Mouse (Mus musculus): Measurements from ENCODE around the gene Mark4.
A peak's percentile ranks its signal among the peaks of the same experiment; 100 is the strongest.

The Mark4 gene

GRCm38 (mm10) chr7:19470308-19470707, 11.7 kb upstream of the Mark4 start:
- DNase-seq (ENCODE audit: low read depth), result no peak

- no peak for DNase-seq (ENCODE audit: low read depth)
These were observed 10.8 kb upstream of the Mark4 start for GRCm38 (mm10) chr7:19469404-19469803.

- DNase-seq (ENCODE audit: low read depth), result no peak
These were observed 9.7 kb upstream of the Mark4 start for GRCm38 (mm10) chr7:19468279-19468678.

- no peak for DNase-seq (ENCODE audit: low read depth)
These were observed 9.0 kb upstream of the Mark4 start for GRCm38 (mm10) chr7:19467638-19468037.

GRCm38 (mm10) chr7:19466602-19467145, 8.1 kb upstream of the Mark4 start:
- no peak for DNase-seq (ENCODE audit: low read depth)

- DNase-seq (ENCODE audit: low read depth), result no peak
These were observed 6.0 kb upstream of the Mark4 start for GRCm38 (mm10) chr7:19464367-19465307.

GRCm38 (mm10) chr7:19462884-19463381, 4.3 kb upstream of the Mark4 start, which contains the start of gene Exoc3l2:
Gene Exoc3l2 (plus strand): TSS chr7:19463331.
- DNase-seq (ENCODE audit: low read depth), result no peak

- no peak for DNase-seq (ENCODE audit: low read depth)
These were observed 3.8 kb upstream of the Mark4 start for GRCm38 (mm10) chr7:19462443-19462842.

- peak; percentile 85 for DNase-seq (ENCODE audit: low read depth)
These were observed 2.9 kb upstream of the Mark4 start for GRCm38 (mm10) chr7:19461488-19461887.

GRCm38 (mm10) chr7:19460500-19460899, 1.9 kb upstream of the Mark4 start:
- DNase-seq (ENCODE audit: low read depth), result no peak

GRCm38 (mm10) chr7:19459144-19459870, 686 bp upstream of the Mark4 start:
- peak; percentile 35 for DNase-seq (ENCODE audit: low read depth)

- peak; percentile 78 for DNase-seq (ENCODE audit: low read depth)
These were observed 542 bp downstream of the Mark4 start for GRCm38 (mm10) chr7:19458072-19458486.

GRCm38 (mm10) chr7:19457414-19458071, 1.1 kb downstream of the Mark4 start:
- DNase-seq (ENCODE audit: low read depth), result no peak

- DNase-seq (ENCODE audit: low read depth), result no peak
These were observed 2.0 kb downstream of the Mark4 start for GRCm38 (mm10) chr7:19456628-19457027.

GRCm38 (mm10) chr7:19455819-19456495, 2.7 kb downstream of the Mark4 start:
- DNase-seq (ENCODE audit: low read depth), result no peak

GRCm38 (mm10) chr7:19455186-19455585, 3.4 kb downstream of the Mark4 start:
- DNase-seq (ENCODE audit: low read depth), result no peak

- DNase-seq (ENCODE audit: low read depth), result no peak
These were observed 9.5 kb downstream of the Mark4 start for GRCm38 (mm10) chr7:19449165-19449564.

GRCm38 (mm10) chr7:19447689-19448088, 10.9 kb downstream of the Mark4 start:
- no peak for DNase-seq (ENCODE audit: low read depth)

- DNase-seq (ENCODE audit: low read depth), result no peak
These were observed 13.8 kb downstream of the Mark4 start for GRCm38 (mm10) chr7:19444801-19445200.

GRCm38 (mm10) chr7:19443344-19443743, 15.3 kb downstream of the Mark4 start:
- DNase-seq (ENCODE audit: low read depth), result peak; percentile 87

- no peak for DNase-seq (ENCODE audit: low read depth)
These were observed 17.1 kb downstream of the Mark4 start for GRCm38 (mm10) chr7:19441448-19442091.
